Mouse (Mus musculus) G1E-ER4 (cell line): ENCODE data around the gene Tmem208. TPM values are rescaled to one million over a fixed set of nuclear protein-coding genes. Genes with fewer than 3 reads are reported as not detected.

Experiments used
- GATA1 ChIP-seq: IDR thresholded peaks from one replicate; pipeline ENCODE4 v1.8.0; 2012; ENCODE audit warnings: low read length, inconsistent platforms
- polyA plus RNA-seq: library from polyadenylated mRNA; stranded (reverse); fragments of >175 nt; gene quantifications from 2 replicates; pipeline ENCODE4 v1.2.3, GENCODE M21; 2012

The Tmem208 gene
- polyA plus RNA-seq, 1 experiment = 18.3 TPM

- no peak for TF ChIP-seq GATA1
Observed at GRCm38 (mm10) chr8:105295895-105296573, 30.1 kb upstream of the Tmem208 start, which contains the start of gene Exoc3l. Exoc3l (minus strand) TSS chr8:105296101.

GRCm38 (mm10) chr8:105297511-105298192 is 28.5 kb upstream of the Tmem208 start, which contains the start of gene E2f4:
E2f4 (plus strand) TSS chr8:105297663.
- no peak for TF ChIP-seq GATA1

- TF ChIP-seq GATA1 = no peak
Observed at GRCm38 (mm10) chr8:105298351-105299252, 27.6 kb upstream of the Tmem208 start.

- TF ChIP-seq GATA1 = no peak
Observed at GRCm38 (mm10) chr8:105299962-105300361, 26.2 kb upstream of the Tmem208 start.

- no peak for TF ChIP-seq GATA1
Observed at GRCm38 (mm10) chr8:105303396-105303795, 22.8 kb upstream of the Tmem208 start.

- TF ChIP-seq GATA1 = no peak
Observed at GRCm38 (mm10) chr8:105303874-105304273, 22.3 kb upstream of the Tmem208 start.

- no peak for TF ChIP-seq GATA1
Observed at GRCm38 (mm10) chr8:105304325-105305210, 21.6 kb upstream of the Tmem208 start.

GRCm38 (mm10) chr8:105305211-105306145 is 20.7 kb upstream of the Tmem208 start, which contains the start of gene Elmo3:
Elmo3 (plus strand) TSS chr8:105305601.
- TF ChIP-seq GATA1 = no peak

- no peak for TF ChIP-seq GATA1
Observed at GRCm38 (mm10) chr8:105306146-105306691, 19.9 kb upstream of the Tmem208 start.

- TF ChIP-seq GATA1 = no peak
Observed at GRCm38 (mm10) chr8:105307670-105308069, 18.5 kb upstream of the Tmem208 start.

GRCm38 (mm10) chr8:105308428-105308827 is 17.7 kb upstream of the Tmem208 start:
- no peak for TF ChIP-seq GATA1

GRCm38 (mm10) chr8:105309142-105309847 is 16.9 kb upstream of the Tmem208 start:
- TF ChIP-seq GATA1 = no peak

- no peak for TF ChIP-seq GATA1
Observed at GRCm38 (mm10) chr8:105310118-105310517, 16.0 kb upstream of the Tmem208 start.
